In genomic region chr5:3941240-3941639, GRCm38 (mm10) we compare ENCODE assay signal across 31 mouse cellular contexts. TPM values are rescaled to one million over a fixed set of nuclear protein-coding genes. Genes with fewer than 3 reads are reported as not detected.
DNase-seq lines count a peak whose midpoint lies in the region; ATAC-seq lines count a peak whose summit lies in the region.
"Had no signal": no experiment of that assay in that cellular context is flagged by ENCODE, and none has a peak within 500 bp of the region (broad histone marks: within the 10 kb centered on the region; RNA-seq: fewer than 3 reads in every experiment).

No protein-coding gene starts in this region.

- 61% methylated on average over 2 of the region's 2 CpGs for WGBS in forebrain, embryonic 15.5 days
- 95% methylated on average over 2 of the region's 2 CpGs for WGBS in forebrain, embryonic 10.5 days
- WGBS in hindbrain, embryonic 13.5 days, result 96% methylated on average over 2 of the region's 2 CpGs

- H3K9me3 ChIP-seq in forebrain, embryonic 15.5 days, result no peaks in the 10 kb centered on the region
- H3K9me3 ChIP-seq in forebrain, embryonic 10.5 days, result no peaks in the 10 kb centered on the region
- no peaks in the 10 kb centered on the region for H3K9me3 ChIP-seq in hindbrain, embryonic 13.5 days
- H3K9me3 ChIP-seq: heart, embryonic 10.5 days; heart, embryonic 15.5 days; intestine, embryonic 15.5 days; liver, embryonic 15.5 days; midbrain, embryonic 10.5 days; midbrain, embryonic 15.5 days; neural tube, embryonic 15.5 days had no signal

- no peak for DNase-seq in forebrain, embryonic 10.5 days (ENCODE audit: extremely low spot score, low spot score)
- DNase-seq in layer of hippocampus, adult 9-11 months, result peak; percentile 39
- DNase-seq in layer of hippocampus, postnatal 25 days (ENCODE audit: extremely low spot score in 1 of 2, low spot score in 1 of 2), result no peak
- DNase-seq in right cerebral cortex, adult 18-20 months, result peak; percentile 14
- DNase-seq in right cerebral cortex, adult 2 months (ENCODE audit: low spot score in 2 of 2), result no peak
- DNase-seq in telencephalon, adult 2 months (ENCODE audit: low read depth, low spot score), result peak; percentile 83
- DNase-seq: adrenal gland, postnatal 14 days; cerebellum, adult 2 months; cerebellum, postnatal 14 days; gastrocnemius, postnatal 25 days; heart, adult 11 months; kidney, adult 2 months; kidney, postnatal 4 days; lung, embryonic 14.5 days; lung, postnatal 14 days; retina, postnatal 1 day; spleen, adult 18-20 months; thymus, adult 18-20 months; thymus, postnatal 25 days had no signal

- 0 out of 2 replicates have a peak, but pooled peaks cover 9% of the 10 kb centered on the region for H3K36me3 ChIP-seq in forebrain, embryonic 15.5 days
- H3K36me3 ChIP-seq in forebrain, embryonic 10.5 days (replicated peaks), result peaks cover 43% of the 10 kb centered on the region
- peaks cover 23% of the 10 kb centered on the region for H3K36me3 ChIP-seq in hindbrain, embryonic 13.5 days
- H3K36me3 ChIP-seq: heart, embryonic 15.5 days; intestine, embryonic 15.5 days; liver, embryonic 15.5 days; neural tube, embryonic 15.5 days had no signal

- H3K27ac ChIP-seq in forebrain, embryonic 15.5 days (replicated peaks), result no peak overlapping the region
- H3K27ac ChIP-seq in forebrain, embryonic 10.5 days, result no peak overlapping the region
- H3K27ac ChIP-seq in hindbrain, embryonic 13.5 days, result no peak overlapping the region
- H3K27ac ChIP-seq: heart, embryonic 10.5 days; heart, embryonic 15.5 days; hindbrain, postnatal 0 days; intestine, embryonic 15.5 days; limb, embryonic 12.5 days; liver, embryonic 15.5 days; midbrain, embryonic 10.5 days; midbrain, embryonic 15.5 days; neural tube, embryonic 15.5 days had no signal

- no peaks in the 10 kb centered on the region for H3K27me3 ChIP-seq in forebrain, embryonic 15.5 days
- H3K27me3 ChIP-seq in forebrain, embryonic 10.5 days (ENCODE audit: poor library complexity, severe bottlenecking), result no peaks in the 10 kb centered on the region
- no peaks in the 10 kb centered on the region for H3K27me3 ChIP-seq in hindbrain, embryonic 13.5 days
- H3K27me3 ChIP-seq: heart, embryonic 15.5 days; intestine, embryonic 15.5 days; limb, embryonic 12.5 days; liver, embryonic 15.5 days; midbrain, embryonic 15.5 days; neural tube, embryonic 15.5 days had no signal

- peak; percentile 57 for ATAC-seq in forebrain, embryonic 15.5 days (replicated peaks)
- ATAC-seq in hindbrain, embryonic 13.5 days (ENCODE audit: low FRiP score), result no peak
- ATAC-seq: CD4-positive, CD25-positive, alpha-beta regulatory T cell, adult 4 months; hindbrain, postnatal 0 days; intestine, embryonic 15.5 days; midbrain, embryonic 15.5 days had no signal

- no peak overlapping the region for H3K4me2 ChIP-seq in forebrain, embryonic 15.5 days (replicated peaks)
- no peak overlapping the region for H3K4me2 ChIP-seq in hindbrain, embryonic 13.5 days
- H3K4me2 ChIP-seq: heart, embryonic 15.5 days; intestine, embryonic 15.5 days; limb, embryonic 12.5 days; liver, embryonic 15.5 days; lung, embryonic 14.5 days; midbrain, embryonic 15.5 days; neural tube, embryonic 15.5 days had no signal

- no peak overlapping the region for H3K9ac ChIP-seq in forebrain, embryonic 15.5 days (replicated peaks)
- H3K9ac ChIP-seq in hindbrain, embryonic 13.5 days, result no peak overlapping the region
- H3K9ac ChIP-seq: heart, embryonic 15.5 days; intestine, embryonic 15.5 days; limb, embryonic 12.5 days; liver, embryonic 15.5 days; lung, embryonic 14.5 days; midbrain, embryonic 15.5 days; neural tube, embryonic 15.5 days had no signal

- no peak overlapping the region for H3K4me3 ChIP-seq in forebrain, embryonic 15.5 days
- H3K4me3 ChIP-seq in forebrain, embryonic 10.5 days, result no peak overlapping the region
- no peak overlapping the region for H3K4me3 ChIP-seq in hindbrain, embryonic 13.5 days
- H3K4me3 ChIP-seq: heart, embryonic 10.5 days; heart, embryonic 15.5 days; intestine, embryonic 15.5 days; limb, embryonic 12.5 days; liver, embryonic 15.5 days; midbrain, embryonic 10.5 days; midbrain, embryonic 15.5 days; neural tube, embryonic 15.5 days had no signal

- H3K4me1 ChIP-seq in forebrain, embryonic 15.5 days, result peaks cover 19% of the 10 kb centered on the region
- H3K4me1 ChIP-seq in forebrain, embryonic 10.5 days, result 0 out of 2 replicates have a peak, but pooled peaks cover 5% of the 10 kb centered on the region
- 0 out of 2 replicates have a peak, but pooled peaks cover 4% of the 10 kb centered on the region for H3K4me1 ChIP-seq in hindbrain, embryonic 13.5 days (replicated peaks)
- H3K4me1 ChIP-seq: limb, embryonic 12.5 days; midbrain, embryonic 10.5 days; neural tube, embryonic 15.5 days had no signal

RNA-seq across cellular contexts. Expression of gene Akap9, which starts 13.4 kb away (rescaled TPM):
- polyA plus RNA-seq in forebrain, embryonic 15.5 days (2015; fragmentation: Nextera tagmentation; extraction: Ambion mirVana), result 397 and 434 TPM in 2 replicates
- 118 and 128 TPM in 2 replicates for polyA plus RNA-seq in forebrain, embryonic 10.5 days (2016; fragmentation: Nextera tagmentation; extraction: Ambion mirVana)
- total RNA-seq in layer of hippocampus, postnatal 25 days (2021), result 10 to 100 TPM; 57.2 to 62.5 TPM
- 407 and 411 TPM in 2 replicates for polyA plus RNA-seq in hindbrain, embryonic 13.5 days (2015; fragmentation: Nextera tagmentation; extraction: Ambion mirVana)

RNA-seq across cellular contexts. Expression of gene Mterf1a, which starts 47.5 kb away (rescaled TPM):
- polyA plus RNA-seq in forebrain, embryonic 15.5 days (2015; fragmentation: Nextera tagmentation; extraction: Ambion mirVana), result 8.7 and 9.3 TPM in 2 replicates
- polyA plus RNA-seq in forebrain, embryonic 10.5 days (2016; fragmentation: Nextera tagmentation; extraction: Ambion mirVana), result 7.9 and 10.7 TPM in 2 replicates
- total RNA-seq in layer of hippocampus, postnatal 25 days (2021), result 10 to 100 TPM in 1 of 2 experiments, 1 to 10 TPM in 1; 8.1 to 11.9 TPM
- 7.1 and 7.9 TPM in 2 replicates for polyA plus RNA-seq in hindbrain, embryonic 13.5 days (2015; fragmentation: Nextera tagmentation; extraction: Ambion mirVana)

Comparison
In these comparisons a context has a peak if more than half of its experiments do, and no peak if none do; other contexts are left out.
1. DNase-seq: peak in layer of hippocampus, adult 9-11 months (single experiment), right cerebral cortex, adult 18-20 months (single experiment) and telencephalon, adult 2 months (single experiment); none in forebrain, embryonic 10.5 days (single experiment), layer of hippocampus, postnatal 25 days (0 of 2) and right cerebral cortex, adult 2 months (0 of 2).